ENCODE assay signal across 9 mouse cellular contexts in the genomic region with DNA sequence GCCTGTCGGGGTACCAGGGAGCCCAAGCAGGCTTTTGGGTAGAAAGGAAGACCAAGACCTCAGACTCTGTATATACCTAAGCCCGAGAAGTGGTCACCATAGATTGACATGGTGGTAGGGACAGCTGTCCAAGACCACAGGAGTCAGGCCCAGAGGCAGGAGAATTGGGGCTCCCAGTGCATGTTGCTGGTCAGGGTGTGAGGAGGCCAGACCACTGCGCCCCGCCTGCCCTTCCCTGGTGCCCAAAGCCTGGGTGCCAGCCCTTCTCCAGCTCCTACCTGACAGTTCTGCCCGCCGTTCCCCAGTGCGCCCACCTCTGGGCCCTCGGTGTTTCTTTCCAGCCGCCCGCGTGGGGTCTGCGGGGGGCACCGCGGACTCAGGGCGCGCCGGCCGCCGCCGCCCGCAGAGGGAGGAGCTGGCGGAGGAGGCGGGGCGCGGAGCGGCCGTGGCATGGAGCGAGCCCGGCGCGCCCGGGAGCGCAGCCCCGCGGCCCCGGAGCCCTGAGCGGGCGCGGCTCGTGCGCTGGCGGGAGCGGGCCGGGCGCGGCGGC. TPM values are rescaled to one million over a fixed set of nuclear protein-coding genes. Genes with fewer than 3 reads are reported as not detected.
DNase-seq lines count a peak whose midpoint lies in the region; ATAC-seq and TF ChIP-seq lines count a peak whose summit lies in the region.
"Had no signal": no experiment of that assay in that cellular context is flagged by ENCODE, and none has a peak within 500 bp of the region (broad histone marks: within the 10 kb centered on the region; RNA-seq: fewer than 3 reads in every experiment).

No protein-coding gene starts in this region.

- no peak overlapping the region for H3K27ac ChIP-seq in kidney, embryonic 14.5 days (ENCODE audit: low read depth, low read length)
- H3K27ac ChIP-seq in kidney, adult 2 months (ENCODE audit: insufficient read depth, low read depth, low read length), result no peak overlapping the region
- H3K27ac ChIP-seq in hindbrain, embryonic 11.5 days (ENCODE audit: low read depth, low read length), result no peak overlapping the region
- no peak overlapping the region for H3K27ac ChIP-seq in midbrain, embryonic 14.5 days (replicated peaks; ENCODE audit: low read depth, low read length)

- no peaks in the 10 kb centered on the region for H3K4me1 ChIP-seq in kidney, embryonic 14.5 days (ENCODE audit: control insufficient read depth, insufficient read depth, low read length)
- H3K4me1 ChIP-seq in kidney, adult 2 months (ENCODE audit: control insufficient read depth, insufficient read depth, low read length), result no peaks in the 10 kb centered on the region
- H3K4me1 ChIP-seq in hindbrain, embryonic 11.5 days (replicated peaks; ENCODE audit: control insufficient read depth, insufficient read depth, low read length), result no peaks in the 10 kb centered on the region
- 0 out of 2 replicates have a peak, but pooled peaks cover 6% of the 10 kb centered on the region for H3K4me1 ChIP-seq in midbrain, embryonic 14.5 days (ENCODE audit: control insufficient read depth, insufficient read depth, low read length)

- intact Hi-C loops in gastrocnemius, postnatal 14 days (cut with DNase I; ENCODE audit: low total_unique reads), result no loop called here

- 14% methylated on average over 20 of the region's 47 CpGs for WGBS in kidney, embryonic 14.5 days
- WGBS in kidney, adult 2 months, result 35% methylated on average over 46 of the region's 47 CpGs
- WGBS in hindbrain, embryonic 11.5 days, result 13% methylated on average over 12 of the region's 47 CpGs
- 5% methylated on average over 46 of the region's 47 CpGs for WGBS in midbrain, embryonic 14.5 days

- ATAC-seq in kidney, embryonic 14.5 days (ENCODE audit: low FRiP score, low TSS enrichment), result peak; percentile 52; the same call in 1 of the 2 replicates
- ATAC-seq in hindbrain, embryonic 11.5 days (ENCODE audit: low FRiP score), result peak; percentile 49; the same call in 1 of the 2 replicates
- ATAC-seq in midbrain, embryonic 14.5 days (ENCODE audit: low FRiP score, low TSS enrichment), result peak; percentile 37
- no peak for ATAC-seq in monocyte, adult 5-6 weeks (replicated peaks; ENCODE audit: insufficient number of reproducible peaks, low FRiP score, low TSS enrichment, poor library complexity, severe bottlenecking)
- no peak for ATAC-seq in activated CD4-positive, CD25-positive, alpha-beta regulatory T cell, adult 4 months

- H3K4me2 ChIP-seq in kidney, embryonic 14.5 days (replicated peaks; ENCODE audit: low read depth, low read length), result peak overlapping the region; percentile 94
- H3K4me2 ChIP-seq in hindbrain, embryonic 11.5 days (replicated peaks; ENCODE audit: low read depth, low read length), result peak overlapping the region; percentile 95
- H3K4me2 ChIP-seq in midbrain, embryonic 14.5 days (ENCODE audit: low read length), result peak overlapping the region; percentile 86

- DNase-seq in kidney, adult 2 months, result no peak
- DNase-seq in cerebellum, postnatal 25 days, result peak; percentile 83 to 86
- peak; percentile 52 for DNase-seq in hindbrain, embryonic 11.5 days (ENCODE audit: low spot score)
- DNase-seq in midbrain, embryonic 14.5 days, result peak; percentile 64
- DNase-seq in gastrocnemius, postnatal 14 days, result no peak

- no peaks in the 10 kb centered on the region; the same call in 1 of the 2 replicates for H3K36me3 ChIP-seq in kidney, embryonic 14.5 days (ENCODE audit: control insufficient read depth, insufficient read depth, low read length)
- H3K36me3 ChIP-seq in kidney, adult 2 months (ENCODE audit: control insufficient read depth, insufficient read depth, low read length), result no peaks in the 10 kb centered on the region
- H3K36me3 ChIP-seq in hindbrain, embryonic 11.5 days (ENCODE audit: control insufficient read depth, insufficient read depth, low read length), result no peaks in the 10 kb centered on the region
- H3K36me3 ChIP-seq in midbrain, embryonic 14.5 days (ENCODE audit: control insufficient read depth, insufficient read depth, low read length), result no peaks in the 10 kb centered on the region

- TF ChIP-seq CTCF in kidney, adult 2 months (conservative IDR thresholded peaks at IDR 0.05; ENCODE audit: insufficient read depth, insufficient read length, low read depth, low read length), result no peak

- H3K4me3 ChIP-seq in kidney, embryonic 14.5 days (ENCODE audit: low read length), result peak overlapping the region; percentile 59
- no peak overlapping the region for H3K4me3 ChIP-seq in kidney, adult 2 months (ENCODE audit: insufficient read depth, low read depth, low read length)
- peak overlapping the region; percentile 49 for H3K4me3 ChIP-seq in hindbrain, embryonic 11.5 days (ENCODE audit: low read depth, low read length)
- H3K4me3 ChIP-seq in midbrain, embryonic 14.5 days (replicated peaks; ENCODE audit: low read depth, low read length), result peak overlapping the region; percentile 37

- TF ChIP-seq POLR2A in kidney, adult 2 months (IDR thresholded peaks at IDR 0.05; ENCODE audit: low read depth, low read length), result no peak

- H3K27me3 ChIP-seq in kidney, embryonic 14.5 days (ENCODE audit: control insufficient read depth, insufficient read depth, low read length), result peaks cover 34% of the 10 kb centered on the region
- no peaks in the 10 kb centered on the region for H3K27me3 ChIP-seq in kidney, adult 2 months (replicated peaks; ENCODE audit: control insufficient read depth, insufficient read depth, low read length)
- H3K27me3 ChIP-seq in hindbrain, embryonic 11.5 days (ENCODE audit: control insufficient read depth, insufficient read depth, low read length), result peaks cover 9% of the 10 kb centered on the region
- peaks cover 18% of the 10 kb centered on the region; the same call in 1 of the 2 replicates for H3K27me3 ChIP-seq in midbrain, embryonic 14.5 days (ENCODE audit: control insufficient read depth, insufficient read depth, low read length)

- no peaks in the 10 kb centered on the region for H3K9me3 ChIP-seq in kidney, embryonic 14.5 days (ENCODE audit: control insufficient read depth, low read length)
- no peaks in the 10 kb centered on the region for H3K9me3 ChIP-seq in hindbrain, embryonic 11.5 days (ENCODE audit: control insufficient read depth, low read length)
- no peaks in the 10 kb centered on the region for H3K9me3 ChIP-seq in midbrain, embryonic 14.5 days (ENCODE audit: control insufficient read depth, low read length)

- H3K9ac ChIP-seq in kidney, embryonic 14.5 days (ENCODE audit: low read depth, low read length), result peak overlapping the region; percentile 66; the same call in 1 of the 2 replicates
- H3K9ac ChIP-seq in hindbrain, embryonic 11.5 days (ENCODE audit: low read depth, low read length), result no peak overlapping the region
- H3K9ac ChIP-seq in midbrain, embryonic 14.5 days (replicated peaks; ENCODE audit: low read length), result peak overlapping the region; percentile 57

RNA-seq across cellular contexts. Expression of a gene that starts 23.9 kb away (rescaled TPM):
- polyA plus RNA-seq in kidney, embryonic 14.5 days (2014; fragmentation: Nextera tagmentation; extraction: Ambion mirVana), result 2.5 and 3.0 TPM in 2 replicates
- 18.0 and 19.5 TPM in 2 replicates for polyA plus RNA-seq in kidney, adult 2 months (2012; rRNA removed)
- polyA plus RNA-seq in hindbrain, embryonic 11.5 days (2014; fragmentation: Nextera tagmentation; extraction: Ambion mirVana), result 2.8 and 3.5 TPM in 2 replicates
- polyA plus RNA-seq in midbrain, embryonic 14.5 days (2014; fragmentation: Nextera tagmentation; extraction: Ambion mirVana), result 9.9 and 11.5 TPM in 2 replicates
- 10 to 100 TPM; 15.2 to 25.8 TPM for total RNA-seq in gastrocnemius, postnatal 14 days (2021)
- not detected in 3 replicates for total RNA-seq in monocyte, adult 5-6 weeks (2017)
- not detected for polyA plus RNA-seq in activated CD4-positive, CD25-positive, alpha-beta regulatory T cell, adult 4 months (2017; shearing (Covaris generic))

RNA-seq across cellular contexts. Expression of a gene that starts 44.8 kb away (rescaled TPM):
- 0.32 TPM in 1 of 2 replicates, not detected in the other for polyA plus RNA-seq in kidney, embryonic 14.5 days (2014; fragmentation: Nextera tagmentation; extraction: Ambion mirVana)
- 0.58 and 0.74 TPM in 2 replicates for polyA plus RNA-seq in kidney, adult 2 months (2012; rRNA removed)
- polyA plus RNA-seq in hindbrain, embryonic 11.5 days (2014; fragmentation: Nextera tagmentation; extraction: Ambion mirVana), result 0.39 and 0.76 TPM in 2 replicates
- polyA plus RNA-seq in midbrain, embryonic 14.5 days (2014; fragmentation: Nextera tagmentation; extraction: Ambion mirVana), result 2.1 and 2.3 TPM in 2 replicates
- total RNA-seq in gastrocnemius, postnatal 14 days (2021), result under 1 TPM; 0.14 to 0.16 TPM
- 0.85 TPM in 1 of 3 replicates, not detected in the others for total RNA-seq in monocyte, adult 5-6 weeks (2017)
- polyA plus RNA-seq in activated CD4-positive, CD25-positive, alpha-beta regulatory T cell, adult 4 months (2017; shearing (Covaris generic)), result not detected
- total RNA-seq: liver, adult 2 months had no signal

RNA-seq across cellular contexts. Expression of a gene that starts 46.1 kb away (rescaled TPM):
- polyA plus RNA-seq in kidney, embryonic 14.5 days (2014; fragmentation: Nextera tagmentation; extraction: Ambion mirVana), result 11.1 and 12.1 TPM in 2 replicates
- 26.0 and 30.0 TPM in 2 replicates for polyA plus RNA-seq in kidney, adult 2 months (2012; rRNA removed)
- polyA plus RNA-seq in hindbrain, embryonic 11.5 days (2014; fragmentation: Nextera tagmentation; extraction: Ambion mirVana), result 10.0 and 10.4 TPM in 2 replicates
- polyA plus RNA-seq in midbrain, embryonic 14.5 days (2014; fragmentation: Nextera tagmentation; extraction: Ambion mirVana), result 16.0 and 21.7 TPM in 2 replicates
- 1 to 10 TPM; 7.2 to 7.4 TPM for total RNA-seq in gastrocnemius, postnatal 14 days (2021)
- total RNA-seq in monocyte, adult 5-6 weeks (2017), result 11.2 to 12.6 TPM (median 11.7 TPM) in 3 replicates
- 1 to 10 TPM; 6.8 to 8.6 TPM for polyA plus RNA-seq in activated CD4-positive, CD25-positive, alpha-beta regulatory T cell, adult 4 months (2017; shearing (Covaris generic))

Comparison
In these comparisons a context has a peak if more than half of its experiments do, and no peak if none do; other contexts are left out.
1. ATAC-seq: peak in kidney, embryonic 14.5 days (single experiment), hindbrain, embryonic 11.5 days (single experiment) and midbrain, embryonic 14.5 days (single experiment); none in monocyte, adult 5-6 weeks (single experiment) and activated CD4-positive, CD25-positive, alpha-beta regulatory T cell, adult 4 months (single experiment).
2. DNase-seq: peak in cerebellum, postnatal 25 days (2 of 2), hindbrain, embryonic 11.5 days (single experiment) and midbrain, embryonic 14.5 days (single experiment); none in kidney, adult 2 months (single experiment) and gastrocnemius, postnatal 14 days (single experiment).
3. Peak in every context shown above with its lines, with median percentiles within 50 percentile points of each other: H3K4me2 ChIP-seq.